Comparison of ENCODE assay signal across 28 mouse cellular contexts in genomic region chr10:37386216-37386615, GRCm38 (mm10).
A peak's percentile ranks its signal among the peaks of the same experiment; 100 is the strongest.
DNase-seq lines count a peak whose midpoint lies in the region; ATAC-seq lines count a peak whose summit lies in the region.
"Had no signal": no experiment of that assay in that cellular context is flagged by ENCODE, and none has a peak within 500 bp of the region (broad histone marks: within the 10 kb centered on the region; RNA-seq: fewer than 3 reads in every experiment).

No protein-coding gene starts in this region.

- DNase-seq in midbrain, embryonic 11.5 days (ENCODE audit: low spot score, missing footprints): peak; percentile 65
- peak; percentile 52 for DNase-seq in splenic B cell, adult 2 months (ENCODE audit: low read depth, low spot score)
- DNase-seq in cerebellum, postnatal 25 days: no peak
- DNase-seq in layer of hippocampus, adult 9-10 months (ENCODE audit: low spot score): no peak
- DNase-seq: adrenal gland, adult 8-10 months; adrenal gland, postnatal 14 days; B cell, adult 2 months; cerebellum, adult 11 months; cerebellum, adult 18-20 months; cerebellum, adult 8-10 months; cerebellum, adult 9-11 months; cerebellum, postnatal 14 days; embryo, embryonic 11 days had no signal

- H3K9me3 ChIP-seq in midbrain, embryonic 11.5 days (ENCODE audit: control insufficient read depth, low read length): no peaks in the 10 kb centered on the region
- no peaks in the 10 kb centered on the region for H3K9me3 ChIP-seq in midbrain, embryonic 13.5 days
- H3K9me3 ChIP-seq: embryonic facial prominence, embryonic 13.5 days; embryonic facial prominence, embryonic 15.5 days; forebrain, embryonic 10.5 days; forebrain, embryonic 12.5 days; G1E had no signal

- H3K36me3 ChIP-seq in midbrain, embryonic 11.5 days (ENCODE audit: control insufficient read depth, insufficient read depth, low read length): no peaks in the 10 kb centered on the region
- no peaks in the 10 kb centered on the region for H3K36me3 ChIP-seq in midbrain, embryonic 13.5 days
- H3K36me3 ChIP-seq in splenic B cell, adult 2 months (ENCODE audit: control insufficient read depth, insufficient read depth, low read length, poor library complexity, severe bottlenecking): no peaks in the 10 kb centered on the region
- H3K36me3 ChIP-seq: embryonic facial prominence, embryonic 13.5 days; embryonic facial prominence, embryonic 15.5 days; forebrain, embryonic 10.5 days; forebrain, embryonic 12.5 days; G1E had no signal

- H3K4me1 ChIP-seq in midbrain, embryonic 11.5 days (ENCODE audit: control insufficient read depth, insufficient read depth, low read length): no peaks in the 10 kb centered on the region
- H3K4me1 ChIP-seq in midbrain, embryonic 13.5 days (replicated peaks): no peaks in the 10 kb centered on the region; the same call in 1 of the 2 replicates
- H3K4me1 ChIP-seq: embryonic facial prominence, embryonic 13.5 days; embryonic facial prominence, embryonic 15.5 days; forebrain, embryonic 10.5 days; forebrain, embryonic 12.5 days had no signal

- H3K27ac ChIP-seq in midbrain, embryonic 11.5 days (ENCODE audit: low read depth, low read length): no peak overlapping the region
- H3K27ac ChIP-seq in midbrain, embryonic 13.5 days: no peak overlapping the region
- H3K27ac ChIP-seq: embryonic facial prominence, embryonic 13.5 days; embryonic facial prominence, embryonic 15.5 days; forebrain, embryonic 10.5 days; forebrain, embryonic 12.5 days had no signal

- ATAC-seq in midbrain, embryonic 11.5 days (ENCODE audit: low FRiP score): no peak
- no peak for ATAC-seq in midbrain, embryonic 13.5 days
- 0 out of 2 replicates have a peak, but pooled peaks have one; percentile 29 for ATAC-seq in common myeloid progenitor, adult 5-6 weeks (replicated peaks; ENCODE audit: low read depth, poor library complexity, severe bottlenecking)
- ATAC-seq in monocyte, adult 5-6 weeks (replicated peaks; ENCODE audit: insufficient number of reproducible peaks, low FRiP score, low TSS enrichment, poor library complexity, severe bottlenecking): 0 out of 2 replicates have a peak, but pooled peaks have one; percentile 47
- no peak for ATAC-seq in activated CD4-positive, CD25-positive, alpha-beta regulatory T cell, adult 4 months
- ATAC-seq: CD4-positive, CD25-positive, alpha-beta regulatory T cell, adult 4 months; forebrain, embryonic 14.5 days; forebrain, embryonic 16.5 days; Patski had no signal

- H3K4me3 ChIP-seq in midbrain, embryonic 11.5 days (ENCODE audit: low read depth, low read length): no peak overlapping the region
- no peak overlapping the region for H3K4me3 ChIP-seq in midbrain, embryonic 13.5 days (replicated peaks)
- H3K4me3 ChIP-seq: embryonic facial prominence, embryonic 13.5 days; embryonic facial prominence, embryonic 15.5 days; erythroblast, embryonic 14.5 days; forebrain, embryonic 10.5 days; forebrain, embryonic 12.5 days had no signal

- H3K27me3 ChIP-seq in midbrain, embryonic 11.5 days (ENCODE audit: control insufficient read depth, insufficient read depth, low read length): no peaks in the 10 kb centered on the region
- H3K27me3 ChIP-seq in midbrain, embryonic 13.5 days: no peaks in the 10 kb centered on the region
- H3K27me3 ChIP-seq in splenic B cell, adult 2 months (ENCODE audit: control insufficient read depth, insufficient read depth, low read length, poor library complexity, severe bottlenecking): no peaks in the 10 kb centered on the region
- H3K27me3 ChIP-seq: CH12.LX; embryonic facial prominence, embryonic 13.5 days; embryonic facial prominence, embryonic 15.5 days; forebrain, embryonic 12.5 days; Patski had no signal

- no peak overlapping the region for H3K9ac ChIP-seq in midbrain, embryonic 11.5 days (ENCODE audit: low read length)
- no peak overlapping the region for H3K9ac ChIP-seq in midbrain, embryonic 13.5 days (replicated peaks)
- H3K9ac ChIP-seq: embryonic facial prominence, embryonic 13.5 days; embryonic facial prominence, embryonic 15.5 days; forebrain, embryonic 12.5 days had no signal

- H3K4me2 ChIP-seq in midbrain, embryonic 11.5 days: no peak overlapping the region
- H3K4me2 ChIP-seq in midbrain, embryonic 13.5 days (replicated peaks): no peak overlapping the region
- H3K4me2 ChIP-seq: embryonic facial prominence, embryonic 13.5 days; embryonic facial prominence, embryonic 15.5 days; forebrain, embryonic 12.5 days had no signal

Comparison
In these comparisons a context has a peak if more than half of its experiments do, and no peak if none do; other contexts are left out.
1. ATAC-seq: peak in common myeloid progenitor, adult 5-6 weeks (single experiment) and monocyte, adult 5-6 weeks (single experiment); none in midbrain, embryonic 11.5 days (single experiment), midbrain, embryonic 13.5 days (single experiment) and activated CD4-positive, CD25-positive, alpha-beta regulatory T cell, adult 4 months (single experiment).
2. DNase-seq: peak in midbrain, embryonic 11.5 days (single experiment) and splenic B cell, adult 2 months (single experiment); none in cerebellum, postnatal 25 days (0 of 2) and layer of hippocampus, adult 9-10 months (single experiment).